Mouse (Mus musculus): ENCODE measurements around the gene Mmgt2.

GRCm38 (mm10) chr11:62605619-62606298 is 42.7 kb upstream of the Mmgt2 start:
- TF ChIP-seq POLR2A (IDR thresholded peaks at IDR 0.05; ENCODE audit: borderline replicate concordance, extremely low read depth, low read depth, low read length) (no peak), CTCF (IDR thresholded peaks at IDR 0.05; ENCODE audit: insufficient read depth, low read length) (no peak)

All from lung, adult 2 months (tissue).